Mouse (Mus musculus) lung, postnatal 0 days (tissue): ENCODE data around the gene Abca7.

Experiments
- CTCF ChIP-seq: IDR thresholded peaks from 2 replicates; pipeline ENCODE4 v1.5.1; 2016; ENCODE audit warnings: antibody characterized with exemption, mild to moderate bottlenecking
- EP300 ChIP-seq: IDR thresholded peaks from 2 replicates; pipeline ENCODE4 v1.6.1; 2016; ENCODE audit warnings: antibody characterized with exemption, mild to moderate bottlenecking, control low read depth

- TF ChIP-seq CTCF (no peak), EP300 (no peak)
These were observed 66.8 kb downstream of the Abca7 start for GRCm38 (mm10) chr10:80063104-80063503.
